Mouse (Mus musculus): ENCODE data around the gene Hs3st3b1.
A peak's percentile ranks its signal among the peaks of the same experiment; 100 is the strongest.

Gene Hs3st3b1

GRCm38 (mm10) chr11:63923386-63923785 lies 1.3 kb upstream of the Hs3st3b1 start:
- DNase-seq (ENCODE audit: low spot score): no peak

GRCm38 (mm10) chr11:63921044-63921951 lies 792 bp downstream of the Hs3st3b1 start:
- DNase-seq (ENCODE audit: low spot score): no peak

DNA sequence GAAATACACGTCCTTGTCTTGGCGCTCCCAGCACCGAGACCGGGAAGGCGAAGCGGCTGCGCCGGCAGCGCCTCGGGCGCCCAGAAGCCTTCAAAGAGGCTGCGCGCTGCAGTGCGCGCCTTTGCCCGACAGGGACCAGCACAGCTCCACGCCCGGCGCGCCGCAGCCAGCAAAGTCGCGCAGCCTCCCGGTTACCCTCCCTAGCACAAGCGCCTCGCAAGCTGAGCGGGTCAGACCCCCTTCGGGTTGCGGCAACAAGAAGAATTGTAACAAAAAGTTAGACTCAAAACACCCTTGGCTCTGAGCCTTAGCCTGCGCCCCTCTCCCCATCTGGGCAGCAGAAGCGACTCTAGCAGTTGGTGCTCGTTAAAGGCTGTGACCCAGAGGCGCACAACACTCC lies 1.6 kb downstream of the Hs3st3b1 start:
- peak; percentile 75 for DNase-seq (ENCODE audit: low spot score)

DNA sequence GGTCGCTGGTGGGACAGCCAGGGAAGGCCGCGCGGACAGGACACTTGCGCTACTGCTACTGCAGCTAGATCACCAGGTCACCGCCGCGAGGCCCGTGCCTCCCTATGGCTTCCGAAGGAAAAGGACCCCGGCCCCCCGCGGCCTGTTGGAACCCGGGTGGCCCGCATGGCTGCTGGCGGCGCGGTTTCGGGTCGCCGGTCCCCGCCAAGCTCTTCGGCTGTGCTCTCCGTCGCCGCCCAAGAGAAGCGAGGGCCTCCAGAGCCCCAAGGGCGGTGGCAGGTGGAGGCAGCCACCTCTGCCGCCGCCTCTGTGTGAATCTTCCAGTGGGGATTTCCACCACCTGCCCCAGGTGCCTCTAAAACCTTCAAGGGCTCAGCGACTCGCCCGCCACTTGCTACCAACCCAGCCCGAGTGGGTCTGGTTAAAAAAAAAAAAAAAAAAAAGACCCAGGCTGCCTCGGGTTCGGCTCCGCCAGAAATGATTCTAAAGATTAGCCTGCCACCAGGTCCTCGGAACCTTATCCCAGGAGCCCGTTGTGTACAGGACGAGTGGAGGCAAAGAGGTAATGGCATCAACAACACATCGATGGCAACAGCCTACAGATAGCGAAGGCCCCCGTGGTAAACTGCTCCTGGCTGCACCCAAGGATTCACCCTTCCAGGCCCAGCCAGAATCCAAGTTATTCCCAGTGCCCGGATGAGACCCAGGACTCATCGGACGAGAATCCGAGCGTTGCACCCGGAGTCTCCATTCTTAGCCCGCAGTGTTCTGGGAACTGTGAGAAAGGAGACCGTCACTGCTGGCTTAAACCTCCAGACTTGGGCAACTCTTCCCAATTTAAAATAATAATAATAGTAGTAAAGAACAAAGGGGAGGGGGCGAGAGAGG lies 2.6 kb downstream of the Hs3st3b1 start:
- no peak for DNase-seq (ENCODE audit: low spot score)

DNA sequence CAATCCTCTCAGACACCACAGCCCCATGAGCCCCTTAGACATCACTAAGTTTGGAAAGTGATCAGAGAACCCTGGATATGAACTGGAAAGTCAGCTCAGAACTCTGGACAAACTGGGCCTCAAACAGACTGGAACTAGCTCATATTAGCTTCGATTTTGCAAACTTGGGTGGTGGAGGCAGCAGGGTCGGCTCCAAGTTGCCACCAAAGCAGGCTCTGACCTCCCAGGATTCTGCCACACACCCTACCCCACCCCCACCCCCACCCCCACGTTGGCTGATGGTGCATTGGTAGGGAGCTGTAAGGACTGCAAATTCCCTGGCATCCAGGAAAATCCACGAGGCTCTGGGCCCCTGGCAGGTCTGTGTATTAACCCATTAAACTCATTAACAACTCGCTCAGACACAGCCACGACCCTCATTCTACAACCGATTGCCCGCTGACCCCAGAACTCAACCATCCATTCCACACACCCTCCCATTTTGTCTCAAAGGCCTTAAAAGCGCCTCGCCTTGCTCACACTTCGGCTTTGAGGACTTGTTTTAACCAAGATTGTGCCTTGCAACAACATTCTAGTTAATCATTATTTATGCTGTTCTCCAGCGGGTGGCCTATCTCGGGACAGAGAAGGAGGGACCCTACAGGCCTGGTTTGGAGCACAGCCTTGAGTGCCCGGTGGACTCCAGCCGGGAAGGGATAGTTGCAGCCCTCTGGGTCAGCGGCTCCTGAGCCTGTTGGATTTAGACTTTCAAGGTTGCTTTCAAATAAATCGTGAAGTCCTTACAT lies 3.6 kb downstream of the Hs3st3b1 start:
- no peak for DNase-seq (ENCODE audit: low spot score)

DNA sequence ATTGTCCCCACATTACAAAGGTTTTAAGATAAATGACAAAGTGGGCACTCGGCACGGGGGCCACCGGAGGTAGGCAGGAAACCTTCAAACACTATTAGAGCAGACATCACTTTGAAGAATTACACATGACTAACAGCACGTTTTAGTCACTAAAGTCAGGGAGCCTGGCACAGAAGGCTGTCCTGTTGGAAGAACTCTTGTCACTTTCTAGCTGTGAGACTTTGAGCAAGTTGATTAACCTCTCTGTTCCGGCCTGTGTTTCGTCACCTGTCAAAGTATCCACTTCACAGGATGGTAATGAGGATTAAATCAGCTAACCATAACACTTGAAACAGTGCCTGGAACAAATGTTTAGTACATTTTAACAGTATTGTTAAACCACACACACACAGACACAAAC lies 4.5 kb downstream of the Hs3st3b1 start:
- DNase-seq (ENCODE audit: low spot score): no peak

DNA sequence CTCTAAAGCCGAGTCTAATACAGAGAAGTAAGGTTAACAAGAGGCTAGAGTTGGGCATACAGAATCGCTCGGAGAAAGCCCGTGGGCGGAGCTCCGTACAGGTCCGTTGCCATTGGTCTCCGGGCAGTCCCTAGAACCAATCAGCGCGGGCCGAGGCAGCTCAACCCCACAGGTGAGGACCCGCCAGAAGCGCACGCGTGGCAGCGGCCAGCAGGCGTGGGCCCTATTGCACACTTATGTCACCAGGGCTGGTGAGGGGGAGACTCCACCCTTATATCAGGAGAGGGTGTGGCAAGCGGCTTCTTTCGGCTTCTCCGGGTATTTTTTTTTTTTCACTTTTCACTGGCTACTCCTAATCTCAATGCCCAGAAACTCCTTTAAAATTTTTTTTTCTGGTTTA lies 7.7 kb downstream of the Hs3st3b1 start:
- peak; percentile 75 for DNase-seq (ENCODE audit: low spot score)

- no peak for DNase-seq (ENCODE audit: low spot score)
Observed at GRCm38 (mm10) chr11:63913936-63914335, 8.2 kb downstream of the Hs3st3b1 start.

DNA sequence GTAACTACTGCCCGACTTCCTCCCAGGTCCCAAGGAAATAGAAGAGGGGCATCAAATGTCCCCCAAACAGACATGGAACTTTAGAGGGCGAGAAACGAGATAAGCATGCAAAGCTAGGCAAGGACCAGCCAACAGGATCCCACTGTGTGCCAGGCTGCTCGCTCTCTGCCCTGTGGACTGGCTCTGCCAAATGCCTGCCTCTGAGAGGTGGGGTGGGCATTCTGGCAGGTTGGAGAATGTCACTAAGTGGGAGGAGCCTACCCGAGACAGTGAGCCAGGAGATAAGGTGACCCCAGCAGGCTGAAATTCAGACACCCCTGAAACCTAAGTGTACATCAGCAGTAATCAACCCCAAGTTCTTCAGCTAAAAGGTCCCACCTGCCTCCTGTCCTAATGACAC lies 11.1 kb downstream of the Hs3st3b1 start:
- no peak for DNase-seq (ENCODE audit: low spot score)

GRCm38 (mm10) chr11:63909961-63910360 lies 12.1 kb downstream of the Hs3st3b1 start:
- DNase-seq (ENCODE audit: low spot score): peak; percentile 13

DNA sequence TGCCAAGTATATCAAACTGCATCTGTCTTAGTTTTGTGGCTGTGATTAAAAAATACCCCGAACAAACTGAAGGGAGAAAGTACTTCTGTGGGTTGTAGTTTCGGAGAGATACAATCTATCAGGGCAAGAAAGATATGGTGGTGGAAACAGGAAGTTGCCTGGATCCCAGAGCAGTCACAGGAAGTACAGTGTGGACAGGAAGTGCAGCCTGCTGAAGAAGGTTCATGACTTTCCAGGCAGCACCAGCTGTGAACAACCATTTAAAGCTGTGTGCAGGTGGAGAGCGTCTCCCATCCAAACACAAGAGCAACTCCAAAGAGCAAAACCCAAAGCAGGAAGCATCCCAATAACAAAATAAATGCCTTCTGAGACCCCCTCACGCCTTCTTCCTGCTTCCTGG lies 13.6 kb downstream of the Hs3st3b1 start:
- DNase-seq (ENCODE audit: low spot score): no peak

DNA sequence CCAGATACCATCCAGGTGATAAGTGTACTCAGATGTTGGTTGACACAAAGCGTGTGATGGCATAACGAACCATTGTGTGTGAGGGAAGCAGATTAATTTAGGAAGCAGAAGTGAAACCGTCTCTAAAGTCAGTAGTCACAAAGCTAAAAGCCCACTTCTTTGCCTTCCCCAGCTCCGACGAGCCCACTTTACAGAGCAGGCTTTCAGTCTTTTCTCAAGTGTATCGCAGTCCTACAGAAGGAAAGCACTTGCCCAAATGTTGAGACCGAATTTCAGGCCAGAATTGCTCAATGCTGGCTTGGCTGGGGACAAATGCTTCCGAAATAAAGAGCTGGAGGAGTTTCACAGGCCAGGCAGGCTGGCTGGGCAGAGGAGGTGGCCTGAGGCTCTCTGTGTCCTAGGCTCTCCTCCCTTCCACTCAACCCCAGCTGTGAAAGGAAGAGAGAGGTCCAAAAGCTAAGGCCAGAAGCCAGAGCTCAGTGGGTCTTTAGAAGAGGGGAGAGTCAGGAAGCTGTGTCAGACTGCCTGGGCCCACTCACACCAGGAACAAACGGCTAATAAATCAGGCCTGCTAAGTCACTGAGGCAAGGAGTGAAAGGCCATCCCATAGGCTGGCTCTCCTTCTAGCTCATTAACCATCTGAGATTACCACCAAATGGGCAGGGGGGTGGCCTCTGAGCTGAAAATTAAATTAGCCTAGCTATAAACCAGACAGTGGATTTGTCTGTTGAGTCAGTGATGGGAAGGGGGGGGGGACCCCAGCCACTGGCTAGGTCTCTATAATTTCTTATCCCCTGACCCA lies 15.3 kb downstream of the Hs3st3b1 start:
- DNase-seq (ENCODE audit: low spot score): no peak

DNA sequence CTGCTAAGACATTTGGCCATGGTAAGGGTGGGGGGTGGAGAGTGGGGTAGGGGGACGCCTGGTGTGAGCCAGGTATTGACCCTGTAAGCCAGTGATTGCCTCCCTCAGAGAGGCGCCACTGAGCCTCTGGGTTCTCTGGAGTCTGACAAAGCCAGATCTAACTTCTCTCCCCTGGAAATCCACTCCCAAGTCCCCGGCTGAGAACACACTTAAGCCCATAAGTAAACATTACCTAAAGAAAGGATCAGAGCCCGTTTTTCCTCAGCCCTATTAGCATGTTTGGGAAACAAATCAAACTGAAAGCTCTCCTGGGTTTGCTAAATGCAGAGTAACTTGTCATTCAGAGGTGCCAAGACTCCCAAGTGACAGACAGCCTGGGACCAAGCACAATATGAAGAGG lies 17.3 kb downstream of the Hs3st3b1 start:
- no peak for DNase-seq (ENCODE audit: low spot score)

DNA sequence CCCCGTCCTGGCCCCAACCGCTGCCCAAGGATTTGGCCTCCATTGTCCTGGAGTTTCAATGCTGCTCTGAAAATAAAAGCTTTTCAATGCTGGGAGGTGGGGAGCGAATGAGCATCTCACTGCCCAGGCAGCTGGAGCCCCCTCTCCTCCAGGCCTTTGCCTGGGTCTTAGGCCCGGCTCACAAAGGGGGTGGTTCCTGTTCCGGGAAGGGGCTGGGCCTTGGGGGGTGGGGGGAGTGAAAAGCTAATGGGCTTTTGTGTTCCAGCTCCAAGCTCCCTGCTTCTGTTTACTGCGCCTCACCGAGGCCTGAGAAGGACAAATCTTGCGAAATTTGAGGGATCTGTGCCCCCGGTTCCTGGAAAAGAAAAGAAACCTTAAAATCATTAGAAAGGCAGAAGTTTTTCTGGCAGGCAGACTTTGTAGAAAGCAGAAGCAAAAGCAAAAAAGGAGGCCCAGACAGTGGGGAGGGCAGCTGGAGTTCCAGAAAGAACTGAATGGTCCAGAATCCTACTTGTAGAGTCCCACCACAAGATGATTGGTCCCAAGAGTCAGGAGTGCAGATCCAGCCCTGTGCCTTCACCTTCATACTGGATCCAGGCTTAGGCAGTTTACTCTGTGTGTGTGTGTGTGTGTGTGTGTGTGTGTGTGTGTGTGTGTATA lies 23.5 kb downstream of the Hs3st3b1 start:
- DNase-seq (ENCODE audit: low spot score): no peak

DNA sequence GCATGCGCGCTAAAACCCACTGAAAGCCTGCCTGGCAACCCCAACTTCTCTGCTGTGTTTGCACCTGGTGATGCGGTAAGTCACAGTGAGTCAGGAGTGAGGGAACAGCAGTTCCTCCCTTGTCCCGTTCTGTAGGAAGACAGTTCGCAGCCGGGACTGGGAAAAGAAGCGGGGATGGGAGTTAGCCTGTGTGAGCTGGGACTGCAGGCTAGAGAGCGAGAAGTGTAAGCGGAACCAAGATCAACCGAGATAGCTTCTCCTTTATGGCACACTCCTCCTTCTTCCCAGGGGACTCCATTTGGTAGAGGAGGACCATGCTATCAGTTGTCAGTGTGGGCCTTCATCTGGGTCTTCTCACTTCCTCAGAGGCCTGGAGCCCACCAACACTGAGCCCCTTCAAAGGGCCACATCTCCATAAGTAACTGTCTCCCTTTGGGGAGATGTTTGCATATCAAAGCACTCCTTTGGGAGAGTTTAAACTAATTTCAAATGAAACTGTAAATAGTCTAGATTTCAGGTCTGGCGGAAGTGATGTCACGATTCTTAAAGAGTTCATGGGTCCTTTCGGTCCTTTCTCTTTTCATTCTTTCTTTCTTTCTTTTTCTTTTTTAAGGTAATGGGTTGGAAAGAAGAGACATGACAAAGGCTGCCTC lies 24.1 kb downstream of the Hs3st3b1 start:
- DNase-seq (ENCODE audit: low spot score): no peak

DNA sequence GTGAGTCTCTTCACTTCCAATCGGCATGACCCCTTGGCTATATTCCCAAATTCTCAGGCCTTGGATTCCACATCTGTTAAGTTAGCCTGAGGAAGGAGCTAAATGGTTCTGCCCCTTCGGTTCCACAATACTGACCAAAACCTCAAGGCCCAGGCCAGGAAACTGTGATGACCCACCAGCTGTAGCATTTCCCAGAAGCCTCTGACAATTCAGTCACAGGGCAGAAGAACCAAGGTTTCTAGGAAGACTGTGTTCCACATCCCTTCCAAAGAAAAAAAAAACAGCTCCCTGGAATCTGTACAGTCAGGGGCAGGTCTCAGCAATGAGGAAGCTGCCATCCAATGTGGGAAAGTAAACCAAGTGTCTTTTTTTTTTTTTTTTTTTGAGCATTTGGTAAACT lies 25.1 kb downstream of the Hs3st3b1 start:
- no peak for DNase-seq (ENCODE audit: low spot score)

DNA sequence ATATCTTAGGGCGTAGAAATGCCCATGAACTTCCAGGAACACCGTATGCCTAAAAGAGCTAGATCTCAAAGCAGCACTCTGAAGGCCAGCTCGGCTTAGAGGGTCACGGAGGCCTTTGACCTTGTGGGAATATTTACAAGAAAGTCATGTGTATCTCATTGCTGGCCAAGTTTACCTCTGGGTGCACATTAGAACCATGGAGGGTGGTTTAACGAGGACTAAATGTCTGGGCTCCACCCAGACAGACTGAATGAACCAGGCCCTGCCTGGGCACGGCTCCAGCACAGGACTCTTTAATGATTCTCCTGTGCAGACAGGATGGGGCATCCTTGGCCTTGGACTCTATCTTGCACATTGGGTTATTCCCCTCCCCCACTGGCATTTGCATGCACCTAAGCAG lies 27.9 kb downstream of the Hs3st3b1 start:
- DNase-seq (ENCODE audit: low spot score): no peak

- no peak for DNase-seq (ENCODE audit: low spot score)
Observed at GRCm38 (mm10) chr11:63893557-63893956, 28.5 kb downstream of the Hs3st3b1 start.

GRCm38 (mm10) chr11:63891479-63892020 lies 30.5 kb downstream of the Hs3st3b1 start:
- DNase-seq (ENCODE audit: low spot score): no peak

DNA sequence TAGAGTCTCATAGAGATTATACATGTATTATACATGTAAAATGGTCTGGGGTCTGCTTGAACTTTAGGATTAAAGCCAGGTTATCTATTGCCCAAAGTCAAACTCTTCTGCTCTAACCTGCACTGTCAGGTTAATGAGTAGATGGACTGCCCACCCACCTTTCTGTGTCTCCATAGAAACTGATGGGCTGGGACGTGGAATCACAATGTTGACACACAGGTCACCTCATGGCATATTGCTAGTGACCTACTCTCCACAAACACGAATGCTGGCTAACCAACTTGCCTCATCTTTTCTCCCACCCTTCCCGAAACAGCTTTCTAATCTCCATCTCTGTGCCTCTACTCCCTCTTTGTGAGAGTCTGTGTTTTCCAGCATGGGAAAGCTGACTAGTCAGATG lies 38.7 kb downstream of the Hs3st3b1 start:
- no peak for DNase-seq (ENCODE audit: low spot score)

Data from urinary bladder, postnatal 14 days (tissue).